Mouse (Mus musculus) cerebellum, adult 9-11 months (tissue): ENCODE results near the gene Olfr1336.
A peak's percentile ranks its signal among the peaks of the same experiment; 100 is the strongest.
"Not testable (repeated sequence)": the region's sequence is repeated elsewhere in the genome, so short reads cannot be mapped to it uniquely, and the experiment has no call there.

Experiments used
- DNase-seq: peaks from one replicate; pipeline ENCODE4 v3.0.0; 2022

The Olfr1336 gene

GRCm38 (mm10) chr7:6455868-6456267 is at the start of gene Olfr1336:
TSS of gene Olfr1336 (plus strand) at chr7:6456168.
- DNase-seq = no peak

GRCm38 (mm10) chr7:6410043-6410442 is 45.9 kb upstream of the Olfr1336 start, which contains the start of gene Gm20715:
TSS of gene Gm20715 (plus strand) at chr7:6410277.
- no peak for DNase-seq

- peak; percentile 24 for DNase-seq
These were observed 41.1 kb upstream of the Olfr1336 start for GRCm38 (mm10) chr7:6414626-6415441.

GRCm38 (mm10) chr7:6415442-6415787 is 40.6 kb upstream of the Olfr1336 start:
- no peak for DNase-seq

GRCm38 (mm10) chr7:6419894-6420293 is 36.1 kb upstream of the Olfr1336 start:
- DNase-seq = no peak

GRCm38 (mm10) chr7:6429381-6429780 is 26.6 kb upstream of the Olfr1336 start:
- no peak for DNase-seq

- DNase-seq = no peak
These were observed 25.6 kb upstream of the Olfr1336 start for GRCm38 (mm10) chr7:6430342-6430741.

- DNase-seq = no peak
These were observed 17.6 kb upstream of the Olfr1336 start, which contains the start of gene Olfr1344 for GRCm38 (mm10) chr7:6438388-6438787. TSS of gene Olfr1344 (plus strand) at chr7:6438688.

- DNase-seq = no peak
These were observed 14.8 kb upstream of the Olfr1336 start for GRCm38 (mm10) chr7:6441173-6441572.

GRCm38 (mm10) chr7:6447771-6448170 is 8.2 kb upstream of the Olfr1336 start:
- DNase-seq = no peak

- DNase-seq = no peak
These were observed 431 bp downstream of the Olfr1336 start for GRCm38 (mm10) chr7:6456399-6456798.

GRCm38 (mm10) chr7:6466951-6467350 is 11.0 kb downstream of the Olfr1336 start, which contains the start of gene Olfr1346:
TSS of gene Olfr1346 (plus strand) at chr7:6467101.
- no peak for DNase-seq

GRCm38 (mm10) chr7:6477633-6478032 is 21.7 kb downstream of the Olfr1336 start:
- not testable (repeated sequence) for DNase-seq

- DNase-seq = no peak
These were observed 30.9 kb downstream of the Olfr1336 start, which contains the start of gene Olfr5 for GRCm38 (mm10) chr7:6486841-6487240. TSS of gene Olfr5 (minus strand) at chr7:6486941.

- DNase-seq = no peak
These were observed 43.7 kb downstream of the Olfr1336 start, which contains the start of gene Olfr1347 for GRCm38 (mm10) chr7:6499655-6500054. TSS of gene Olfr1347 (minus strand) at chr7:6499755.

- DNase-seq = no peak
These were observed 52.7 kb downstream of the Olfr1336 start, which contains the start of gene Olfr1348 for GRCm38 (mm10) chr7:6508648-6509047. TSS of gene Olfr1348 (minus strand) at chr7:6508748.
